Mouse (Mus musculus) induced T-regulatory cell, adult 2 months (primary cell): ENCODE results near the gene Acss2.

ENCODE experiments used
- DNase-seq: peaks from one replicate; pipeline ENCODE4 v3.0.0-alpha.2; 2012; ENCODE audit warnings: low read depth

Gene Acss2

GRCm38 (mm10) chr2:155629231-155629661, 111.5 kb downstream of the Acss2 start:
- DNase-seq = peak; percentile 30

GRCm38 (mm10) chr2:155630153-155630552, 112.4 kb downstream of the Acss2 start:
- DNase-seq = no peak

- DNase-seq = no peak
These were observed 113.1 kb downstream of the Acss2 start for GRCm38 (mm10) chr2:155630590-155631416.

DNA sequence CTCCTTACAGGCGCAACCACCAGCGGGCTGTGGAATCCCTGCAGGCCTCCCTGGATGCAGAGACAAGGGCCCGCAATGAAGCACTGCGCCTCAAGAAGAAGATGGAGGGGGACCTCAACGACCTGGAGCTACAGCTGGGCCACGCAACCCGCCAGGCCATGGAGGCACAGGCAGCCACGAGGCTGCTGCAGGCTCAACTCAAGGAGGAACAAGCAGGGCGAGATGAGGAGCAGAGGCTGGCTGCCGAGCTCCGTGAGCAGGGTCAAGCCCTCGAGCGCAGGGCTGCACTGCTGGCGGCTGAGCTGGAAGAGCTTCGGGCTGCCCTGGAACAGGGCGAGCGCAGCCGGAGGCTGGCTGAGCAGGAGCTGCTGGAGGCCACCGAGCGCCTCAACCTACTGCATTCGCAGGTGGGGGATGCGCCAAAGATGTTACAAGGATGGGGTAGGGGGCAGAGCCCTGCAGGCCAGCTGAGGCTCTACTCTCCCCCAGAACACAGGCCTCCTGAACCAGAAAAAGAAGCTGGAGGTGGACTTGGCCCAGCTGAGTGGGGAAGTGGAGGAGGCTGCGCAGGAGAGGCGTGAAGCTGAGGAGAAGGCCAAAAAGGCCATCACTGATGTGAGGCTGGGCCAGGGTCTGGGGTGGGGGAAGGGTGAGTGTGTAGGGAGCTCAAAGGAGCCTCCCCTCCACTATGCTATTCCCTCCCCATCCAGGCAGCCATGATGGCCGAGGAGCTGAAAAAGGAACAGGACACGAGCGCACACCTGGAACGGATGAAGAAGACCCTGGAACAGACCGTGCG, 114.6 kb downstream of the Acss2 start:
- no peak for DNase-seq

DNA sequence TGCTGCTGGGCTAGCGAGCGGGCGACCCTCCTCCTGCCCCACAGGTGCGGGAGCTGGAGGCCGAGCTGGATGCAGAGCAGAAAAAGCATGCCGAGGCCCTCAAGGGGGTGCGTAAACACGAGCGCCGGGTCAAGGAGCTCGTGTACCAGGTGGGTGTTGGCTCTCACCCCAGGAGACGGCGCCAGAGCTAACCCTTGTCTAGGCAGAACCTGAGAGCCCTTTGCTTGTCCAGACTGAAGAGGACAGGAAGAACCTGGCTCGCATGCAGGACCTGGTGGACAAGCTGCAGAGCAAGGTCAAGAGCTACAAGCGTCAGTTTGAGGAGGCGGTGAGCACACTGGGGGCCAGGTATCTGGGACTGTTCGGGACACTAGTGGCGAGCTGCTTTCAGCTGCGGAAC, 115.4 kb downstream of the Acss2 start:
- DNase-seq = no peak

- no peak for DNase-seq
These were observed 116.0 kb downstream of the Acss2 start for GRCm38 (mm10) chr2:155633731-155634130.

- no peak for DNase-seq
These were observed 116.8 kb downstream of the Acss2 start for GRCm38 (mm10) chr2:155634562-155634961.
